Mouse (Mus musculus): ENCODE measurements around the gene Parg. TPM values are rescaled to one million over a fixed set of nuclear protein-coding genes. Genes with fewer than 3 reads are reported as not detected.
A peak's percentile ranks its signal among the peaks of the same experiment; 100 is the strongest.

Gene Parg
- total and polyA plus RNA-seq, 3 experiments, result 36.3 to 66.1 (median 40.6) TPM

DNA sequence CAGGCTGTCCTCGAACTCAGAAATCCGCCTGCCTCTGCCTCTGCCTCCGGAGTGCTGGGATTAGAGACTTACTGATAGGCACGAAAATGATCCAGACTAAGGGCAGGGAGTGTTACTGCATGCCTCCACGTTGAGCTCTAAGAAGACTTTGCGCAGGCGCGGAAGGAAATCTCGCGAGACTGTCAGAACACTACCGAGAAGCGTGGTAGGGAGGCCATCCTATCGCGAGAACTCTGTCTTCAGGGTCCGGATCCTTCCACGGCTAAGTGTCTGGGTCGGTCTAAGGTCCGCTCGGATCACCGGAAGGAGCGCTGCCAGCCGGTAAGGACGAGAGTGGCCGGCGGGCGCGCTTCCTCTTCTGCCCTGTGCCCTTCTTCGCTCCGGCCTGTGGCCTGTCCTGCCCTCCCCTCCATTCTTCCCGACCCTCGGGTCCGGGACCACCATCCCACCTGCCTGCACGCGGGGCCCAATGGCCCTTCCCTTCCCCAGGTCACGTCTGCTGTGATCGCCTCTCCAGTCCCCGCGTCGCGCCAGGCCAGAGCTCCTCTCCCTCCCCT lies 42.0 kb upstream of the Parg start, which contains the start of gene Ncoa4 (continued):
- TF ChIP-seq EP300 (IDR thresholded peaks at IDR 0.05; ENCODE audit: low read length) (no peak), JUN (IDR thresholded peaks at IDR 0.05; ENCODE audit: insufficient read depth, low read depth, low read length) (no peak), USF1 (IDR thresholded peaks at IDR 0.05; ENCODE audit: low read depth, low read length) (no peak), MYC (IDR thresholded peaks at IDR 0.05; ENCODE audit: low read depth, low read length) (0 out of 2 replicates have a peak, but pooled peaks have one; percentile 58), USF2 (conservative IDR thresholded peaks at IDR 0.05; ENCODE audit: low read depth, low read length) (no peak), POLR2AphosphoS2 (IDR thresholded peaks at IDR 0.05; ENCODE audit: low read depth, low read length) (no peak; the same call in 1 of the 2 replicates), TCF12 (IDR thresholded peaks at IDR 0.05; ENCODE audit: low read depth, low read length) (peak; percentile 76), ELF1 (IDR thresholded peaks at IDR 0.05; ENCODE audit: low read depth, low read length) (peak; percentile 57), RAD21 (IDR thresholded peaks at IDR 0.05; ENCODE audit: low read depth, low read length) (no peak), CTCF (conservative IDR thresholded peaks at IDR 0.05 in 1 of 2, IDR thresholded peaks at IDR 0.05 in 1 of 2; ENCODE audit: low read depth in 2 of 2, low read length in 2 of 2) (no peak), TBP (conservative IDR thresholded peaks at IDR 0.05; ENCODE audit: low read depth, low read length) (peak; percentile 94)

DNA sequence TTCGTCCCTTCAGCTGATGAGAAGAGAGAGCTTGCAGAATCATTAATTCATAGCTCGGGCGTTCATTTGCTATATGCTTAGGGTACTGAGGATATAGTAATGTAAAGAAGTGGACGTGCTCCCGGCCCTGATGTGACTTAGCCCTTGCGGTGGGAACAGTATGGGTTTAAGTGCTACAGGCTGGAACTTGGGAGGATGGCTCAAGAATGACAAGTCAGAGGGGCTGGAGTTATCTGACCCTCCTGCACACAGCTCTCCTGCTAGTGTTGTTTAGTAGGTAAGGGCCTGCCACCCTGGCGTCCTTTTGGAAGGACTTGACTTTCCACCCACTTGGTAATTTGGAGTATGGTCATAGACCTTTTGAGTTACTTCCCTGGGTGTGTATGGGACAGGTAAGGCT lies 41.2 kb upstream of the Parg start:
- Histone ChIP-seq H3K9me3 (replicated peaks; ENCODE audit: low read length) (peaks cover 7% of the 10 kb centered on the region), H3K27ac (ENCODE audit: insufficient read depth, low read depth) (no peak overlapping the region; the same call in 1 of the 2 replicates), H3K4me2 (ENCODE audit: insufficient read depth, low read depth, poor library complexity, severe bottlenecking) (peak overlapping the region; percentile 82), H3K4me3 (replicated peaks in 1 of 3; ENCODE audit: low read depth in 2 of 3, low read length in 2 of 3, poor library complexity in 1 of 3) (peak overlapping the region; percentile 80 to 98 (median 96)), H3K4me1 (ENCODE audit: control insufficient read depth in 1 of 2, insufficient read depth in 2 of 2) (peaks cover 0 to 44% of the 10 kb centered on the region in 2 experiments; a peak in 2 of 4 replicates), H3K36me3 (replicated peaks in 1 of 2; ENCODE audit: control insufficient read depth in 1 of 2, insufficient read depth in 1 of 2, low read length in 1 of 2) (peaks cover 0 to 17% of the 10 kb centered on the region in 2 experiments), H3K9ac (ENCODE audit: insufficient read depth, low read depth) (peak overlapping the region; percentile 93), H3K79me2 (replicated peaks; ENCODE audit: control insufficient read depth, extremely low read depth, insufficient read depth, poor library complexity, severe bottlenecking) (peaks cover 43% of the 10 kb centered on the region), H3K27me3 (replicated peaks) (no peaks in the 10 kb centered on the region)
- dilution Hi-C loops (cut with MboI; ENCODE audit: extremely low pct_ligation_motif_present, extremely low pct_unique_long_range_greater_than_20kb, low sequenced_read_pairs), result no loop called here
- in situ Hi-C loops (cut with MboI; ENCODE audit: low pct_ligation_motif_present, low pct_unique_long_range_greater_than_20kb, low sequenced_read_pairs), result no loop called here
- TF ChIP-seq USF2 (conservative IDR thresholded peaks at IDR 0.05; ENCODE audit: low read depth, low read length) (no peak), MEF2A (IDR thresholded peaks at IDR 0.05; ENCODE audit: borderline replicate concordance, low read depth, low read length) (no peak), GABPA (IDR thresholded peaks at IDR 0.05; ENCODE audit: insufficient replicate concordance, low read depth, low read length) (no peak)
- DNase-seq (ENCODE audit: extremely low read depth), result no peak

DNA sequence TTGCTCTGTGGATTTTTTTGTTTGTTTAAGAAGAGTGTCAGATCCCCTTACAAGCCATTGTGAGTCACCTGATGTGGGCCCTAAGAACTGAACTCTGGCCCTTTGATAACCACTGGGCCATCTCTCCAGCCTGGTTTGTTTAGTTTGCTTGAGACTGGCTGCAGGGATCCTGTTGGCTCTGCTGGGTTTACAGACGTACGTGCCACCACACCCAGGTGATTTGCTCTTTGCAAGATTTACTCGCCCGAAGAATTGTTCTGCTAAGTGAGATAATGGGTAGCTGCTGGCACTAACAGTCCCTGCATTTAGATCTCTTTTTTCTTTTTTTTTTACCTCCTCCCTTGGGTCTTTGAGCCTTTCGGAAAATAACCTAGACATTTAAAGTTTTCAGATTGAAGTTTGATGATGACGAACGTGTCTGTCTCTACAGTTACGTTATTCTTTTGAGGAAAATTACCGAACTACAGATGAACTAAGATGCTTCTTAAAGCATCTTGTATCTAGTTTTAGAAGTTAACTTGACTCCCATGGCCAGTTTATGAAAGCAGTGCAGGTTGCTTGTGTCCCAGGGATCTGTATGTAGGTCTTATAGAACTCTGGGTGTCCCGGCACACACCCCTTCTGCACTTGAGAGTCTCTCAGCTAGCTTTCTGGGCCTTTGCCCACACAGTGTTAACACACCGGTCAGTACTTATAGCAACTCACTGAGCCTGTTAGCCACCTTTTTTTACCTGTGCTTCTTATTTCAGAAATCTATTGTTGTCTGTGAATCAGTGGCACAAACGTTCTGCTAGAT lies 40.5 kb upstream of the Parg start:
- H3K36me3 ChIP-seq (replicated peaks in 1 of 2; ENCODE audit: control insufficient read depth in 1 of 2, insufficient read depth in 1 of 2, low read length in 1 of 2), result peaks cover 0 to 17% of the 10 kb centered on the region in 2 experiments
- H3K4me1 ChIP-seq (ENCODE audit: control insufficient read depth in 1 of 2, insufficient read depth in 2 of 2), result peaks cover 0 to 44% of the 10 kb centered on the region in 2 experiments; a peak in 2 of 4 replicates
- dilution Hi-C loops (cut with MboI; ENCODE audit: extremely low pct_ligation_motif_present, extremely low pct_unique_long_range_greater_than_20kb, low sequenced_read_pairs), result no loop called here
- no peaks in the 10 kb centered on the region for H3K27me3 ChIP-seq (replicated peaks)
- in situ Hi-C loops (cut with MboI; ENCODE audit: low pct_ligation_motif_present, low pct_unique_long_range_greater_than_20kb, low sequenced_read_pairs), result no loop called here
- peak overlapping the region; percentile 93 for H3K9ac ChIP-seq (ENCODE audit: insufficient read depth, low read depth)
- H3K4me2 ChIP-seq (ENCODE audit: insufficient read depth, low read depth, poor library complexity, severe bottlenecking), result peak overlapping the region; percentile 82
- TF ChIP-seq RAD21 (IDR thresholded peaks at IDR 0.05; ENCODE audit: low read depth, low read length), result no peak
- TF ChIP-seq MXI1 (IDR thresholded peaks at IDR 0.05; ENCODE audit: low read depth, low read length), result no peak
- no peak for TF ChIP-seq HCFC1 (IDR thresholded peaks at IDR 0.05; ENCODE audit: low read depth, low read length)
- TF ChIP-seq MYC (IDR thresholded peaks at IDR 0.05; ENCODE audit: low read depth, low read length), result no peak
- TF ChIP-seq JUN (IDR thresholded peaks at IDR 0.05; ENCODE audit: insufficient read depth, low read depth, low read length), result no peak
- no peak for TF ChIP-seq RCOR1 (conservative IDR thresholded peaks at IDR 0.05; ENCODE audit: low read depth, low read length)
- TF ChIP-seq MAZ (IDR thresholded peaks at IDR 0.05; ENCODE audit: low read depth, low read length), result no peak
- no peak for TF ChIP-seq TCF12 (IDR thresholded peaks at IDR 0.05; ENCODE audit: low read depth, low read length)
- TF ChIP-seq POLR2A (IDR thresholded peaks at IDR 0.05; ENCODE audit: low read depth, low read length), result no peak
- no peak for DNase-seq (ENCODE audit: extremely low read depth)
- no peak overlapping the region for H3K27ac ChIP-seq (ENCODE audit: insufficient read depth, low read depth)
- peaks cover 47% of the 10 kb centered on the region for H3K79me2 ChIP-seq (replicated peaks; ENCODE audit: control insufficient read depth, extremely low read depth, insufficient read depth, poor library complexity, severe bottlenecking)
- peaks cover 7% of the 10 kb centered on the region for H3K9me3 ChIP-seq (replicated peaks; ENCODE audit: low read length)
- peak overlapping the region in 2 of 3 experiments; percentile 23 to 80 for H3K4me3 ChIP-seq (replicated peaks in 1 of 3; ENCODE audit: low read depth in 2 of 3, low read length in 2 of 3, poor library complexity in 1 of 3)
